Mouse (Mus musculus) right cerebral cortex, postnatal 36 days (tissue): ENCODE data around the gene Chmp6.

ENCODE experiments used
- DNase-seq, 2 experiments: peaks; one replicate each; pipeline ENCODE4 v3.0.0; 2022; ENCODE audit warnings: low spot score in 2 of 2, mixed read lengths in 1 of 2

The Chmp6 gene

DNA sequence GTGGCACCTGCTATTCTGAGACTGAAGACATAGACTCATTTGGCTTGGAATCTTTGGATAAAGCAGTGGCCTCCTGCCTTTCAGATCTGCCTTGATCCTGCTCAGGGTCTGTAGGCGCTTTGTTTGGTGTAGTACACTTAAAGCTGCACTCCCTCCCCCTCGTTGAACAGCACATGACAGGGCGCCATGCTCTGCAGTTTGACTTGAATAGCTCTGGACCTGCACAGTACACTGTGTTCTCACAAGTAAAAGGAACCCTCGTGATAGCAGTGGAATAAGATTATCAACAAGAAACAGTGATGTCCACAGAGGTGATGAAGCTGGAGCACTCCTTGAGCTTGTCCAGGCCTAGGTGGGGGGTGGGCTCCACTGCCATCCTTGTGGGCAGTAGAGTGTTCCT lies 46.5 kb downstream of the Chmp6 start:
- no peak for DNase-seq

DNA sequence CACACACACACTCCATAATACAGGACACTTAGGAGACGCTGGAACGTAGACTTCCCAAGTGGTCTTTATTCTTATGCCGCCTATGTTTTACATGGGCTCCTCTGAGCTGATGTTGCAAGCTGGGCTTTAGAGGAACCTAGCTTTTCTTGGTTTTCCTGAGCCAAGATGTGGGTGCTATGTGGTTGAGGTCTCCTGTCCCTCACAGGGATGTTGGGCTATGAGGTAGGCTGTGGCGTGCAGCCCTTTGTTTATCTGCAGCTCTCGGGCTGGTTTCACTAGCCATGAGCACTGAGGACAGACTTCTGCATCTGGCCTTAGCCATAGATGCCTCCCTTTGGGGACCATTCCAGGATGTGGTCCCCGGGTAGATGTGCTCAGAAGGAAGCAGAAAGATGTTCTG lies 47.4 kb downstream of the Chmp6 start:
- no peak for DNase-seq

DNA sequence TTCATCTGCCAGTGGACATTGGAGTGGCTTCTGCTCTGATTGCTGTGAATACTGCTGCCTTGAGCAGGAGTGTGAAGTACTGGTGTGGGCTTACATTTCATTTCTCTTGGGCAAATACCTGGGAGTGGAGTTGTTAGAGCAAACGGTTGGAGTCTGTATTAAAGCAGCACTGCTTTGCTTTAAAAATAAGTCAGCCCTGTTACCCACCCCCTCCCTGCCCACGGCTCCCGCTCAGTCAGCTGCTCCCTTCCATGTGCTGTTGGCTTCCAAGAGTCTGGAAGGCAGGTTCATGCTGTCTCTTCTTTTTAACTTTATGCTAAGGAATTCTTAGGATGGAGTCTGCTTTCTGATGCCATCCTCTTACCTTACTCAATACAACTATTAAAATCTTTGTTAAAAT lies 48.3 kb downstream of the Chmp6 start:
- DNase-seq: no peak

DNA sequence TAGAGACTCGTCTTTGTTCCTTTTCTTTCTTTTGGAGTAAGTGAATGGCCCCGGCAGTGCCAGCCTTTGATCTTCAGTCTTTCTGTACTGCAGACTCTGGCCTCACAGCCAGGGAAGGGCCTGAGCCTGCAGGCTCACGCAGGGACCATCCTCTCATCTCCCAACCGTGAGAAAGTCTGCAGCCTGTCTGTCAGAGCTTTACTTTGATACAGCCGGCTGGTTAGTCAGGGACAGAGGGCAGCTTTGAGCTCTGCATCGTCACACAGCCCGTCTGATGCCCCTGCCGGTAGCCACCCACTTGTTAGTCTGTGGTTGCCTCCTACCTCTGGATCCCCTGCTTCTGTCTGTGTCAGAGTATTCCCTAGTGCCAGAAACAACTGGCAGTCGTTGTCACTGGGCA lies 51.8 kb downstream of the Chmp6 start:
- no peak for DNase-seq

DNA sequence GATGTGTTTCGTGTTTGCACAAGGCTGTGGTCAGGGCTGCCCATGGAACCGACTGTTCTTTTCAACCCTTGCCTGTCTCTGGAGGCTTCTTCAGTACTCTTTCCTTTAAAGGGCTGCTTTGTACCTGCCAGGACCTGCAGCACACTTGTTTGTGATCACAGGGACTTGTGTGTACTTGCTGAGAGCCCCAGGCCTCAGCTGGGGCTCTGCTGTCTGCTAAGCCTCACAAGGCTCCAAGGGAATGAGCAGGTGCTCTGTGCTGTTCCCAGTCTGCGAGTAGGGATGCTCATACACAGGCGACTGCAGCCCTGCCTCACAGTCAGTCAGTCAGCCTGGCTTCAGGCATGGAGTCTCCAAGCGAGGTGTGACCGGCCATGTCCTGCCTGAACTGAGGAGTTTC lies 53.1 kb downstream of the Chmp6 start:
- no peak for DNase-seq

DNA sequence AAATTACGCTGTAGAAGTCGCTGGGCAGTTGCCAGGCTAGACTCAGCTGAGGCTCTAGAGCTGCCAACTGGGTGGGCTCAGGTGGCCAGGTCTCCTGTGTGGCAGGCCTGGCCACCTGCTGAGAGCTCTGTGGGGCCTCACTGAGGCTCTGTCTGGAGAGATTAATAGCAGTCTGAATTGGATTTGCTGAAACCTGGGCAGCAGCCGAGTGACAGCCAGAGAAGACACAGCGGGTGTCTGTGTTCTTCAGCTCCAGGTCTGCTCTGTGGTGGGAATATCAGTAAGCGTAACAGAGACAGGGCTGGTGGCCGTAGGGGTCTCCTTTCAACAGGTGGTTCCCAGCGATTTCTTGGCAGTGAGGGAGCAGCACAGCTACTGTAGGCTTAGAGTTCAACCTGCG lies 54.2 kb downstream of the Chmp6 start:
- no peak for DNase-seq

DNA sequence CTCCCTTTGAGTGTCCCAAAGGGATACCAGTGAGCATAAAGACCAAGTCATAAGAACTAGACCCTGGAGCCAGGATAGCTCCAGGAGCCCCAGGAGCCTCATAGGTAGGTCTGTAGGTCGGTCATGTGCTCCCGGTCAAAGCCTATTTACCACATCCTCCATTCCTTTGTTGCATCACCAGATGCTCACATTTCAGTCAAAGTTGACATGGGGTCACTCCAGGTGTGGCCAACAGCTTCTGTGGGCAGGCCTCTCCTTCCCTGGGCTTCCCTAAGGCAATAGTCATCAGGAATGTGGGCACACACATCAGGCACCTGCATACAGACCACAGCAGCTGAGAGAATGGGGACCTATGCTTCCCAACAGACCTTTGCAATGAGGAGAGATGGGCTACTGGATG lies 54.7 kb downstream of the Chmp6 start:
- no peak for DNase-seq
